Mouse (Mus musculus) midbrain, embryonic 15.5 days (tissue): Measurements from ENCODE around the gene Gm13691. TPM values are rescaled to one million over a fixed set of nuclear protein-coding genes. Genes with fewer than 3 reads are reported as not detected.

Experiments
- ATAC-seq: fragments of 200-750 bp; cut with Nextera tagmentation; replicated peaks from 2 replicates; pipeline ENCODE4 v1.8.0; 2017; ENCODE audit warnings: moderate TSS enrichment
- H3K27ac ChIP-seq: fragments of 300-500 bp; sonication (generic); 2 replicates; pipeline ENCODE4 v1.5.1; 2015; ENCODE audit warnings: mild to moderate bottlenecking, inconsistent platforms
- H3K27me3 ChIP-seq: fragments of 300-500 bp; sonication (generic); replicated peaks from 2 replicates; pipeline ENCODE4 v1.6.1; 2015; ENCODE audit warnings: inconsistent platforms
- H3K36me3 ChIP-seq: fragments of 300-500 bp; sonication (generic); replicated peaks from 2 replicates; pipeline ENCODE4 v1.6.1; 2015; ENCODE audit warnings: inconsistent platforms
- H3K4me1 ChIP-seq: fragments of 300-500 bp; sonication (generic); 2 replicates; pipeline ENCODE4 v1.6.1; 2015; ENCODE audit warnings: inconsistent platforms
- H3K4me2 ChIP-seq: fragments of 300-500 bp; sonication (generic); 2 replicates; pipeline ENCODE4 v1.6.1; 2015; ENCODE audit warnings: inconsistent platforms, mild to moderate bottlenecking, moderate library complexity
- H3K4me3 ChIP-seq: fragments of 300-500 bp; sonication (generic); 2 replicates; pipeline ENCODE4 v1.5.1; 2015; ENCODE audit warnings: mild to moderate bottlenecking, inconsistent platforms
- H3K9ac ChIP-seq: fragments of 300-500 bp; sonication (generic); 2 replicates; pipeline ENCODE4 v1.6.1; 2015; ENCODE audit warnings: mild to moderate bottlenecking, inconsistent platforms
- H3K9me3 ChIP-seq: fragments of 300-500 bp; sonication (generic); 2 replicates; pipeline ENCODE4 v1.6.1; 2016; ENCODE audit warnings: inconsistent platforms
- WGBS: fragments of 180-500 bp; shearing (Covaris S2); methylation state at CpG from one replicate; pipeline ENCODE4 v1.1.7; 2015; ENCODE audit warnings: mixed read lengths; 5-methylcytosine and 5-hydroxymethylcytosine counted together
- polyA plus RNA-seq: library from polyadenylated mRNA; unstranded; fragments of >200 nt; fragmentation: Nextera tagmentation; extraction: Ambion mirVana; gene quantifications from 2 replicates; pipeline ENCODE4 v1.2.1, GENCODE M21; 2015

The Gm13691 gene
- polyA plus RNA-seq, 1 experiment from 2014 or later = not detected

DNA sequence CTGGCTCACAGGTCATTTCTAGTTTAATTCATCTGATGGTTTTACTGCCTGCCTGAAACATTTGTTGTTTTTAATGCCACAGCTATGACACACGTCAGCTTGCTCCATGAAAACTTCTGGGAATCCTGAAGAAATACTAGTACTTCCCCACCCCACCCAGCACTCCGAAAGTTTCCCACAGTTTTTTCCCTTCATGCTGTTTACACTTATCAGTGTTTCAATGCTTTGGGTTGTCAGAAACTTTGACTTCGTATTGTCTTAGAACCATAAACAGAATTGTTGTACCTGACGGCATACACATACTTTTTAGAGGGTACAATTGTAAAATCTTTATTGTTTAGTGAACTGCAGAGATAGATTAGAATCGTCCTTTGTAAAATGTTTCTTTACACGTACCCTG, 48.9 kb downstream of the Gm13691 start:
- Histone ChIP-seq H3K36me3 (no peaks in the 10 kb centered on the region), H3K4me3 (no peak overlapping the region), H3K27ac (no peak overlapping the region), H3K27me3 (no peaks in the 10 kb centered on the region), H3K4me1 (no peaks in the 10 kb centered on the region), H3K4me2 (no peak overlapping the region), H3K9me3 (no peaks in the 10 kb centered on the region), H3K9ac (no peak overlapping the region)
- no peak for ATAC-seq
- 79% methylated on average over 6 of the region's 6 CpGs for WGBS

Other genes with a start within 250 kb of the Gm13691 start
- gene Fam171b, start 177.9 kb upstream of the Gm13691 start, polyA plus RNA-seq = 75.9 and 82.2 TPM in 2 replicates
- gene Zswim2, start 49.3 kb upstream of the Gm13691 start, polyA plus RNA-seq = not detected in 2 replicates
- gene Gm13698, start 34.9 kb upstream of the Gm13691 start, polyA plus RNA-seq = not detected in 2 replicates
- gene Gm13693, start 29.1 kb upstream of the Gm13691 start, polyA plus RNA-seq = not detected in 2 replicates
- gene Gm13695, start 23.2 kb upstream of the Gm13691 start, polyA plus RNA-seq = not detected in 2 replicates
- not detected in 2 replicates for gene Gm13696, start 17.4 kb upstream of the Gm13691 start, polyA plus RNA-seq
- gene Gm13694, start 11.6 kb upstream of the Gm13691 start, polyA plus RNA-seq = not detected in 2 replicates
- gene Gm13697, start 5.8 kb upstream of the Gm13691 start, polyA plus RNA-seq = not detected in 2 replicates